ENCODE assay signal across 10 mouse cellular contexts in the genomic region with DNA sequence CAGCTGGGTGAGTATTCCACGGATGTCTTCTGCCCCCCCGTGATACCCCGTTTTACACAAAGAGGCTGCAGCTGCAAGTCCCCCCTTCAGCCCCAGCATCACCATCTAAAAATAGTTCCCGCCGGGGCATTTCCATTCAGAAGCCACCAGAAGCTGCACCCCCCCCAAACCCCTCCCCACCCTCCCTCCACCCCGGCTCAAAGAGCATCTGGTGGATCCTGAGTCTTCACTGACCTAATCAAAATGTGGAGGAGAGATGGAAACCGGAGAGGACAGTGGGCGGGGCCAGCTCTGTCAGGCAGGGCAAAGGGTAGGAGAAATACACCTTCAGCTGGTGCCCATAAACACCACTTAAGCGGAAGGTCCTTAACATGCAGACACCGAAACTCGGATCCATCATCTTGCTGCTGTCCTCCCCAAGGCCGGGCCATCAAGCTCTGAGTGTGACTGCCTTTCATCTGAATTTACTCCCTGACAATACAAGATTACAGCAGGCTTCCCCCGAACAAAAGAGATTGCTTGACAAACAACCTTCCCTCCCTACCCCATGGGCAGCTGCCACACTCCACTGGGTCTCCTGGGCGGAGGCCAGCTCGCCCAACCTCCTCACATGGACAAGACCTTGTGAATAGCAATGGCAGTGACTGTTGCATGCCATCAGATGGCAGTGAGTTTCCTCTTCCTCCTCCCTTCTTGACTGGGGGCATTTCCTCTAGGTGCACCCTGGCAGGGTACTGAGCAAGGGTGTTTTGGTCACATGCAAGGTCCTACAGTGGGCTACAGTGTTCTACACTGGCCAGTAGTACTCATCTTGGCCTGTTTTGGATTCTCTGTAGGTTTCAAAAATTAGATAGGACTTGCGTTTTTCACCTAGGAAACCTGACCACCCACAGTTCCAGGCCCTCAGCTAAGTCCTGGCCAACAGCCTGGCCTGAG. TPM values are rescaled to one million over a fixed set of nuclear protein-coding genes. Genes with fewer than 3 reads are reported as not detected.
DNase-seq lines count a peak whose midpoint lies in the region; TF ChIP-seq lines count a peak whose summit lies in the region.
"Had no signal": no experiment of that assay in that cellular context is flagged by ENCODE, and none has a peak within 500 bp of the region (broad histone marks: within the 10 kb centered on the region; RNA-seq: fewer than 3 reads in every experiment).

No protein-coding gene starts in this region.

- no peaks in the 10 kb centered on the region for H3K36me3 ChIP-seq in forebrain, embryonic 10.5 days (replicated peaks)
- H3K36me3 ChIP-seq in myocyte (ENCODE audit: control insufficient read depth, insufficient read depth), result no peaks in the 10 kb centered on the region
- H3K36me3 ChIP-seq: heart, embryonic 10.5 days; limb, embryonic 15.5 days had no signal

- TF ChIP-seq POLR2A in myocyte (IDR thresholded peaks at IDR 0.05; ENCODE audit: insufficient read length, low read depth), result no peak

- peaks cover 10% of the 10 kb centered on the region; the same call in 1 of the 2 replicates for H3K27me3 ChIP-seq in forebrain, embryonic 10.5 days (ENCODE audit: poor library complexity, severe bottlenecking)
- H3K27me3 ChIP-seq in myocyte (ENCODE audit: control insufficient read depth, insufficient read depth, insufficient read length), result no peaks in the 10 kb centered on the region
- H3K27me3 ChIP-seq: limb, embryonic 15.5 days had no signal

- H3K4me1 ChIP-seq in forebrain, embryonic 10.5 days, result peaks cover 16% of the 10 kb centered on the region
- H3K4me1 ChIP-seq: limb, embryonic 15.5 days had no signal

- DNase-seq in adrenal gland, postnatal 14 days, result peak; percentile 57
- DNase-seq in adrenal gland, postnatal 25 days, result no peak
- no peak for DNase-seq in forebrain, embryonic 10.5 days (ENCODE audit: extremely low spot score, low spot score)
- DNase-seq in kidney, adult 9 months, result peak; percentile 80
- no peak for DNase-seq in natural killer cell, adult 2 months (ENCODE audit: low spot score in 2 of 2)
- no peak for DNase-seq in lung, adult 18-20 months
- no peak for DNase-seq in testis, postnatal 10 days (ENCODE audit: low spot score)

- H3K79me2 ChIP-seq in myocyte (ENCODE audit: control insufficient read depth, insufficient read depth), result no peaks in the 10 kb centered on the region

- H3ac ChIP-seq in myocyte (ENCODE audit: control insufficient read depth, insufficient read length), result no peak overlapping the region

- no peak overlapping the region for H3K4me3 ChIP-seq in forebrain, embryonic 10.5 days
- H3K4me3 ChIP-seq in myocyte, result no peak overlapping the region
- H3K4me3 ChIP-seq: heart, embryonic 10.5 days; limb, embryonic 15.5 days had no signal

- no peaks in the 10 kb centered on the region for H3K9me3 ChIP-seq in forebrain, embryonic 10.5 days
- H3K9me3 ChIP-seq: heart, embryonic 10.5 days; limb, embryonic 15.5 days had no signal

- peak overlapping the region; percentile 26 for H3K4me2 ChIP-seq in myocyte (ENCODE audit: low read depth)
- H3K4me2 ChIP-seq: limb, embryonic 15.5 days had no signal

- 37% methylated on average over 16 of the region's 16 CpGs for WGBS in forebrain, embryonic 10.5 days

- peak overlapping the region; percentile 6; the same call in 1 of the 2 replicates for H3K27ac ChIP-seq in forebrain, embryonic 10.5 days
- H3K27ac ChIP-seq: heart, embryonic 10.5 days; limb, embryonic 15.5 days had no signal

TF ChIP-seq in myocyte, 11 proteins besides CTCF, POLR2A, EP300 and RAD21:
- TF ChIP-seq MYOD1 (IDR thresholded peaks at IDR 0.05; ENCODE audit: control insufficient read depth in 1 of 3, insufficient read length in 2 of 3, low read depth in 2 of 3) (peak in 1 of 3 experiments; percentile 73), MYOG (IDR thresholded peaks at IDR 0.05; ENCODE audit: control insufficient read depth in 1 of 3, insufficient read depth in 1 of 3, insufficient read length in 2 of 3, low read depth in 2 of 3) (peak in 1 of 3 experiments; percentile 82), USF1 (IDR thresholded peaks at IDR 0.05; ENCODE audit: low read depth) (no peak)
TF ChIP-seq in myocyte: peak in this region for 2.

RNA-seq across cellular contexts. Expression of gene Otos, which starts 32.3 kb away (rescaled TPM):
- not detected in 2 replicates for total RNA-seq in adrenal gland, postnatal 14 days (2021)
- total RNA-seq in adrenal gland, postnatal 25 days (2021), result not detected in 2 replicates
- 0.25 TPM in 1 of 2 replicates, not detected in the other for polyA plus RNA-seq in forebrain, embryonic 10.5 days (2016; fragmentation: Nextera tagmentation; extraction: Ambion mirVana)
- polyA plus RNA-seq in myocyte (2012; fragmentation: generic; extraction: Trizol), result 1.2 TPM
- polyA plus RNA-seq: limb, embryonic 15.5 days had no signal

RNA-seq across cellular contexts. Expression of gene Cops9, which starts 39.2 kb away (rescaled TPM):
- total RNA-seq in adrenal gland, postnatal 14 days (2021), result 264 and 268 TPM in 2 replicates
- total RNA-seq in adrenal gland, postnatal 25 days (2021), result 311 and 345 TPM in 2 replicates
- 324 and 343 TPM in 2 replicates for polyA plus RNA-seq in forebrain, embryonic 10.5 days (2016; fragmentation: Nextera tagmentation; extraction: Ambion mirVana)
- polyA plus RNA-seq in myocyte (2012; fragmentation: generic; extraction: Trizol), result 507 TPM

Comparison
In these comparisons a context has a peak if more than half of its experiments do, and no peak if none do; other contexts are left out.
1. DNase-seq: peak in adrenal gland, postnatal 14 days (single experiment) and kidney, adult 9 months (single experiment); none in adrenal gland, postnatal 25 days (single experiment), forebrain, embryonic 10.5 days (single experiment), natural killer cell, adult 2 months (0 of 2), lung, adult 18-20 months (0 of 2) and testis, postnatal 10 days (single experiment).